Mouse (Mus musculus) stomach, postnatal 0 days (tissue): ENCODE data around the gene Cyp4x1. TPM values are rescaled to one million over a fixed set of nuclear protein-coding genes. Genes with fewer than 3 reads are reported as not detected.
A peak's percentile ranks its signal among the peaks of the same experiment; 100 is the strongest.

ENCODE experiments used
- ATAC-seq: fragments of 200-750 bp; cut with Nextera tagmentation; 2 replicates; pipeline ENCODE4 v1.8.0; 2017; ENCODE audit not compliant: low FRiP score, low TSS enrichment
- DNase-seq: peaks from one replicate; pipeline ENCODE4 v3.0.0-alpha.2; 2016; ENCODE audit warnings: low spot score
- H3K27ac ChIP-seq: fragments of 300-500 bp; sonication (generic); replicated peaks from 2 replicates; pipeline ENCODE4 v1.5.1; 2014; ENCODE audit warnings: mild to moderate bottlenecking, control low read depth
- H3K27me3 ChIP-seq: fragments of 300-500 bp; sonication (generic); 2 replicates; pipeline ENCODE4 v1.6.1; 2014; ENCODE audit warnings: low read length; ENCODE audit not compliant: control insufficient read depth, insufficient read depth
- H3K36me3 ChIP-seq: fragments of 300-500 bp; sonication (generic); 2 replicates; pipeline ENCODE4 v1.6.1; 2014; ENCODE audit warnings: low read length, mixed read lengths; ENCODE audit not compliant: control insufficient read depth, insufficient read depth
- H3K4me1 ChIP-seq: fragments of 300-500 bp; sonication (generic); replicated peaks from 2 replicates; pipeline ENCODE4 v1.6.1; 2014; ENCODE audit warnings: antibody characterized with exemption; ENCODE audit not compliant: control insufficient read depth, insufficient read depth
- H3K4me2 ChIP-seq: fragments of 300-500 bp; sonication (generic); replicated peaks from 2 replicates; pipeline ENCODE4 v1.6.1; 2014; ENCODE audit warnings: low read depth, mild to moderate bottlenecking, control low read depth, moderate library complexity
- H3K4me3 ChIP-seq: fragments of 300-500 bp; sonication (generic); 2 replicates; pipeline ENCODE4 v1.5.1; 2014; ENCODE audit warnings: low read depth, low read length, control low read depth
- H3K9ac ChIP-seq: fragments of 300-500 bp; sonication (generic); 2 replicates; pipeline ENCODE4 v1.6.1; 2014; ENCODE audit warnings: mild to moderate bottlenecking, low read length, control low read depth, mixed read lengths
- H3K9me3 ChIP-seq: fragments of 300-500 bp; sonication (generic); 2 replicates; pipeline ENCODE4 v1.6.1; 2016; ENCODE audit warnings: low read length; ENCODE audit not compliant: control insufficient read depth
- CTCF ChIP-seq: IDR thresholded peaks from 2 replicates; pipeline ENCODE4 v1.5.1; 2016; ENCODE audit warnings: antibody characterized with exemption, low read depth, mild to moderate bottlenecking, moderate library complexity
- EP300 ChIP-seq: optimal IDR thresholded peaks from 2 replicates; pipeline ENCODE3; 2016; ENCODE audit warnings: antibody characterized with exemption
- WGBS: fragments of 180-500 bp; shearing (Covaris S2); extraction: QIAGEN DNeasy Blood & Tissue Kit; methylation state at CpG from one replicate; pipeline ENCODE4 v1.1.7; 2014; 5-methylcytosine and 5-hydroxymethylcytosine counted together
- polyA plus RNA-seq: library from polyadenylated mRNA; unstranded; fragments of >200 nt; fragmentation: Nextera tagmentation; extraction: Ambion mirVana; gene quantifications from 2 replicates; pipeline ENCODE4 v1.2.1, GENCODE M21; 2015

Gene Cyp4x1
- polyA plus RNA-seq, 1 experiment from 2014 or later = 0.28 TPM

GRCm38 (mm10) chr4:115095671-115096434 lies 38.2 kb downstream of the Cyp4x1 start:
- Histone ChIP-seq H3K27me3 (no peaks in the 10 kb centered on the region; the same call in 1 of the 2 replicates), H3K27ac (peak overlapping the region; percentile 76), H3K4me1 (0 out of 2 replicates have a peak, but pooled peaks cover 2% of the 10 kb centered on the region), H3K36me3 (no peaks in the 10 kb centered on the region), H3K9ac (peak overlapping the region; percentile 56), H3K4me3 (peak overlapping the region; percentile 47), H3K4me2 (peak overlapping the region; percentile 85), H3K9me3 (no peaks in the 10 kb centered on the region)
- TF ChIP-seq CTCF (no peak), EP300 (no peak)
- ATAC-seq (peak; percentile 55), DNase-seq (peak; percentile 55)
- 2% methylated on average over 27 of the region's 31 CpGs for WGBS

- ATAC-seq = no peak
- H3K27me3 ChIP-seq = no peaks in the 10 kb centered on the region; the same call in 1 of the 2 replicates
- H3K4me2 ChIP-seq = no peak overlapping the region
- no peak overlapping the region for H3K4me3 ChIP-seq
- H3K9ac ChIP-seq = no peak overlapping the region
- 0 out of 2 replicates have a peak, but pooled peaks cover 2% of the 10 kb centered on the region for H3K4me1 ChIP-seq
- DNase-seq = no peak
- no peaks in the 10 kb centered on the region for H3K9me3 ChIP-seq
- H3K36me3 ChIP-seq = no peaks in the 10 kb centered on the region
- TF ChIP-seq EP300 = no peak
- no peak for TF ChIP-seq CTCF
- 75% methylated on average over 2 of the region's 2 CpGs for WGBS
- no peak overlapping the region for H3K27ac ChIP-seq
Measured at GRCm38 (mm10) chr4:115094056-115094455, 40.0 kb downstream of the Cyp4x1 start.

DNA sequence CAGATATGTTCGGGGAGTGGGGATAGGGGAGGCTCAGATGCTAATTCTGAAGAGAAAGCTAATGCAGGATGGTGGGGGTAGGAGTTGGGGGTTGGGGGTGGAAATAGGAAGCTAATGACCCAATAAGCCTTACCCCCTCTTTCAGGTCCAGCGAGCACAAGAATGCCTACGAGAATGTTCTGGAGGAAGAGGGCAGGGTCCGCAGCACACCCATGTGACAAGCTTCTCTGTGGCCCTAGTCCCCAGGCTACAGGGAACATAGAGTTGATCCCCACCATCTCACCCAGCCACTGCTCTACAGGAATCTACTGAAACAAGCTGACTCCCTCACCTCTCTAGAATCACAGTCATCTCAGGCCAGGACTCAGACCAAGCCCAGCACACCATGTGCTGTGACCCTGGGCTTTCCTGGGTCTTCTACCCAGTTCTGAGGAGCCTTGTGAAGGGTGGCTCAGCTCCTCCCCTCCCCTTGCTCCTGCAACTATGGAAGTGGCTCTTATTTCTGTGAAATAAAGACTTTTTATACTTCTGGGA lies 40.7 kb downstream of the Cyp4x1 start:
- TF ChIP-seq EP300 = no peak
- no peak for TF ChIP-seq CTCF
- no peak overlapping the region for H3K27ac ChIP-seq
- no peak overlapping the region for H3K4me3 ChIP-seq
- H3K36me3 ChIP-seq = no peaks in the 10 kb centered on the region
- H3K9me3 ChIP-seq = no peaks in the 10 kb centered on the region
- 88% methylated on average over 4 of the region's 4 CpGs for WGBS
- ATAC-seq (no peak), DNase-seq (no peak)
- H3K4me1 ChIP-seq = 0 out of 2 replicates have a peak, but pooled peaks cover 2% of the 10 kb centered on the region
- no peaks in the 10 kb centered on the region; the same call in 1 of the 2 replicates for H3K27me3 ChIP-seq
- H3K9ac ChIP-seq = no peak overlapping the region
- no peak overlapping the region for H3K4me2 ChIP-seq

- DNase-seq = no peak
Measured at GRCm38 (mm10) chr4:115091806-115092205, 42.3 kb downstream of the Cyp4x1 start.

GRCm38 (mm10) chr4:115090592-115090991 lies 43.5 kb downstream of the Cyp4x1 start:
- Histone ChIP-seq H3K4me1 (0 out of 2 replicates have a peak, but pooled peaks cover 1% of the 10 kb centered on the region), H3K27ac (peak overlapping the region; percentile 65), H3K4me2 (peak overlapping the region; percentile 35; the same call in 1 of the 2 replicates), H3K9ac (no peak overlapping the region), H3K27me3 (no peaks in the 10 kb centered on the region), H3K36me3 (no peaks in the 10 kb centered on the region), H3K4me3 (no peak overlapping the region), H3K9me3 (no peaks in the 10 kb centered on the region)
- DNase-seq (peak; percentile 72), ATAC-seq (peak; percentile 74)
- TF ChIP-seq CTCF = no peak
- TF ChIP-seq EP300 = no peak
- WGBS = 45% methylated on average over 2 of the region's 2 CpGs

More at GRCm38 (mm10) chr4:115091806-115092205, 42.3 kb downstream of the Cyp4x1 start:
- Histone ChIP-seq H3K9me3 (no peaks in the 10 kb centered on the region), H3K36me3 (no peaks in the 10 kb centered on the region), H3K4me3 (no peak overlapping the region), H3K9ac (no peak overlapping the region), H3K4me2 (no peak overlapping the region), H3K27ac (no peak overlapping the region), H3K4me1 (0 out of 2 replicates have a peak, but pooled peaks cover 2% of the 10 kb centered on the region), H3K27me3 (no peaks in the 10 kb centered on the region; the same call in 1 of the 2 replicates)
- ATAC-seq = no peak
- WGBS = 73% methylated on average over 3 of the region's 3 CpGs
- TF ChIP-seq EP300 = no peak
- no peak for TF ChIP-seq CTCF
